Mouse (Mus musculus): ENCODE results near the gene Cldn9.

Gene Cldn9

DNA sequence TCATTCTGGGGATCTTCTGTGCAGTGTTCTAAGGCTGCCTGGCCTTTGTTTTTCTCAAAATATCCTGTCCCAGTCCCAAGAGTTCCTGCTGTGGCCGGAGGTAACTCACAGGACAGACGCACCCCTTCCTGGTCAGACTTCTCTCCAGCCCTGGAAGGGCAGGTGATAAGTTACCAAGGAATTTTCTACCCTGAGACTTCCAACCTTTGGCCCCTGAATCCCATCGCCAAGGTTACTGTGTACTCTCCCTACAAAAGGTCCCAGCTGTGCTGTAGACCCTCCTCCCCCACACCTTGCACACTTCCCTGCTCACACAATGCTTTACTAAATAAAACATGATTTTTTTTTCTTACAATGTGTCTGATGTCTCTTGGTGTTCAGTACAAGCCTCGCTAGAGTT is 1.7 kb downstream of the Cldn9 start:
- in situ Hi-C loops (cut with MboI; ENCODE audit: unreplicated experiment in 2 of 2), result no loop called here

- in situ Hi-C loops (cut with MboI; ENCODE audit: unreplicated experiment in 2 of 2), result no loop called here
Measured at GRCm38 (mm10) chr17:23681086-23681485, 2.7 kb downstream of the Cldn9 start.

DNA sequence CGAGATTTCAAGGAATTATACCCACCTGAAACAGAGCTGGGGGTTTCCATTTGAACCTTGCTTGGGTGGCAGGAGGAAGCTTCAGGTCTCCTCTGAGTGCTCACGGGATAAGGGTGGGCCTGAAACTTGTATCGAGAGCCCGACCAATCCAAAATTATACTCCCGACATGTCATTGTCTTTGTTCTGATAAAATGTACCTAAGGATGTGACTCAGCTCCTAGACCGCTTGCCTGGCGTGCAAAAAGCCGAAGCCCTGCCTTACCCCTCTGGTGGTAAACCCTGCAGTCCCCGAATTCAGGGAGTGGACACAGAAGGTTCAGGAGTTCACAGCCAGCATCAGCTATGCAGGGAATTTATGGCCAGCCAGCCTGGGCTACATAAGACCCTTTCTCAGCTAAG is 3.5 kb downstream of the Cldn9 start:
- in situ Hi-C loops (cut with MboI; ENCODE audit: unreplicated experiment in 2 of 2), result no loop called here

DNA sequence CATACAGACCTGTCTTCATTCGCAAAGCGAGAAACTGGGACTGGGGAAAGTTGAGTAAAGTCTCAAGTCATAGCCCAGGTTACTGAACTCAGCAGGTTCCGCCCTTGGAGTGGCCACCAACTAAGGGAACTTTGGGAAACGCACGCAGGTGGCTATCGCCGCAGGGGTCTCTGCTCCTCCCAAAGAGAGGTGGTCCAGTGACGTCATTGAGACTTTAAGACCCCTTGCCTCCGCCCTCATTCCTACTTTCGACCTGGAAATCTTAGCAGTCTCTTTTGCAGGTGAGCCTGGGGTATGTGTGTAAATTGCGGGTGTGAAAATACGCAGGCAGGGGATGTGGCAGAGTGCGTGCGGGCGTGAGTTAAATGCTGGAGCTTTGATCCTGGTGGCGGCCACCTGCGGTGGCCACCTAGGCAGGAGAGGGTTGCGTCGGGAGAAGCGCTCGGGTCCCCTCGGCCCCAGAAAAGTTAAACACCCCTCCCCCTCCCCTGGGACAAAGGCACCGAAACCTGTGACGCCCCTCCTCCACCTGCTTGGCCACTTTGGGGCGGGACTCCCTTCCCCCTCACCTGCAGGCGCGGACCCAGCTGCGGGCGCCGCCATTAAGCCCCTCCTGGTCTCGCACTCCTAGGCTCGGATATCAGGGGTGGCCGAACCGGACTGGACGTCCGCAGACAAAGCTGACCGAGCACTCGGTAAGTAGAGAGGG is 4.5 kb downstream of the Cldn9 start, which contains the start of gene Cldn6:
Gene Cldn6 (plus strand): TSS at position 123 of the 709 bp plus-strand sequence.
- in situ Hi-C loops (cut with MboI; ENCODE audit: unreplicated experiment in 2 of 2), result no loop called here

- in situ Hi-C loops (cut with MboI; ENCODE audit: unreplicated experiment in 2 of 2), result no loop called here
Measured at GRCm38 (mm10) chr17:23677236-23677679, 6.6 kb downstream of the Cldn9 start, which contains the start of gene Tnfrsf12a. Gene Tnfrsf12a, minus strand, starts transcription at chr17:23677468.

DNA sequence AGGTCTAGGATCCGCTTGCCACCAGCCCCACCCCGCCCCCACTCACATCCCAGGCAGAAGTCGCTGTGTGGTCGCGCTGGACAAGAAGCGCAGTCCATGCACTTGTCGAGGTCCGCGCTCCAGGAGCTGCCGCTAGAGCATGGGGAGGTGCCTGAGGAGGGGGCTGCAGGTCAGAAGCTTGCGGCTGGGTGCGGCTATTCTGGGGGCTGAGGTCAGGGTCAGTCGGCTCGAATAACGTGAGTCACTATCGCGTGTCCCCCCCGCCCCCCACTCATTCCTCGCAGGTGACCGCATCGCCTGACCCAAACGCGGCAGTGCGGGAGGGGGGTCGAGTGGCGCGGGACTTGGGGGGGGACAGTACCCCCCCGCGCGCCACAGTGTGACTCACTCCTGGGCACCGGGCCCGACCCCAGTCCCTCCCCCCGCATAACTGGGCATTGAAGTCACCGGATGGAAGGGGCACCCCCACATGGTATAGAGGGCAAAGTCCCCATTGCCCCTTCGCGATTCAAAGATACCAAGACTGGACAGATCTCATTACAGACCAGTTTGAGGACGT is 7.3 kb downstream of the Cldn9 start:
- in situ Hi-C loops (cut with MboI; ENCODE audit: unreplicated experiment in 2 of 2), result no loop called here

DNA sequence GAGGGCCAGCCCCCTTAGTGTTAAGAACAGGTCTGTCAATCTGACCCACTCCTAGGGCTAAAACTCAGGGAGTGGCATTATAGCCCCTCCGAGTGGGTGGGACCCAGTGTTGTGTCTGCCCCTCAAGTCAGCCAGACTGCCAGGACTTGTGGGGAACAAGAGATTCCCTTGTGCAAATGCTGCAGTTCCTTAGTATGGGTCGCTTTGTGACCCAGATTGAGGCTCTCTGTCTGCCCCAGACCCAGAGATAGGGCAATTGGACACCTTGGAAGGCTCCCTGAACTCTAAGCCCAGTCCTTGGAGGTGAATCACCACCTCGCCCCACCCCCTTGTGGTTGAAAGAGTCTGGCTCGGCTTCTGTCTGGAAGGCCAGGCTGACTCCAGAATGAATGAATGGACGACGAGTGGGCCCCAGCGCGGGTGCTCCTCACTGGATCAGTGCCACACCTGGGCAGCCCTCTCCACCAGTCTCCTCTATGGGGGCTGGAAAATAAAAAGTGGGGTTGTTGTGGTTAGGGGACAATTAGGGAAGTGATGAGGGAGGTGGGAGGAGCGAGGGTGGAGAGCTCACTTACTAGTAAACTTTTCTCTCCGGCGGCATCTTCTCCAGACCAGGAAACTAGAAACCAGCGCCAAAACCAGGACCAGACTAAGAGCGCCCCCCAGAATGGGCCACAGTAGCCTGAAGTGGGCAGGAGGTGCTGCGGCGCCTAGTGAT is 8.1 kb downstream of the Cldn9 start:
- in situ Hi-C loops (cut with MboI; ENCODE audit: unreplicated experiment in 2 of 2), result no loop called here

DNA sequence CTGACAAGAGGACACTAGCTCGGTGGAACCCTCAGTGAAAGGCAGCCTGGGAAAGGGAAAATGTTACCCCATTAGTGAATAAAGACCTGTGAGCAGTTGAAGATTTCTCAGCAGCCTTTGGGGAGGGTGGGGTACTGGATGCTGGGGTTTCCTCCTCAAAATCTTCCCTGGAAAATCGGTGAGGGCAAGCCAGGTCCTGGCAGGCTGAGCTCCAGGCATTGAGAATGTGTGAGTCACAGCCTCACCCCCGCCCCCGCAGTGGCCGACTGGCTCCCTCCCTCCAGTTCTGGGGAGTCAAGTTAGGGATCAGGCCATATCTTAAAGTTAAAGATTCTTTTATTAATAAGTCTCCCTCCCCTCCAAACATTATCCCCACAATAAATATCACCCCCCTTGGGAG is 8.7 kb downstream of the Cldn9 start:
- in situ Hi-C loops (cut with MboI; ENCODE audit: unreplicated experiment in 2 of 2), result no loop called here

DNA sequence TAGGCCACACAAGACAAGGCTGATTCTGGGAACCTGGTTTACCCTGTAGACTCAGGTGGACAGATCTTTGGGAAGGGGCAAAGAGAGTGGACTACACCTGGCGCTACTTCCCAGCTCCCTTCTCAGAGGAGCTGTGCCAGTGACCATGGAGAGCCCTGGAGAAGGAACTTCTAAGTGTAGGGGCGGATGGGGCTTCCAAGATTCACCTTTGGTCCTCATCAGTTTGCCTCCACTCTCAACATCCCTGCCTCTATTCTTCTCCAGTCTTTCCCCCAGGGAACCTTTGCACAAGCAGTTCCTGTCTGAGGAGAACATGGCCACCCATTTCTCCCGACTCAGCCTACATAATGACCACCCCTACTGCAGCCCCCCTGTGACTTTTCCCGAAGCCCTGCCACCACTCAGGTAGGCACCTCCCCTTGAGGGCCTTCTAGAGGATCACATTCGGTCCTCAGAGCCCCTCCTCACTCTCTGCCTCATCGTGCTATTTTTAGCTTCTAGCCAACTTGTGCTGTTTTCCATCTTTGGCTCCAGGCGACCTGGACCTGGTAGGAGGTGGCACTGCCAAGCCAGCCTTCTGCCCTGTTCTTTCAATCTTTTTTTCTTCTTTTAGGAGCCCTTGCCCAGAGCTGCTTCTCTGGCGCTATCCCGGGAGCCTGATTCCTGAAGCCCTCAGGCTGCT is 9.4 kb downstream of the Cldn9 start:
- in situ Hi-C loops (cut with MboI; ENCODE audit: unreplicated experiment in 2 of 2), result no loop called here

- in situ Hi-C loops (cut with MboI; ENCODE audit: unreplicated experiment in 2 of 2), result no loop called here
Measured at GRCm38 (mm10) chr17:23673424-23674073, 10.3 kb downstream of the Cldn9 start, which contains the start of the genes Hcfc1r1 and Thoc6. Gene Hcfc1r1, plus strand, starts transcription at chr17:23673596. Gene Thoc6, minus strand, starts transcription at chr17:23673882.

- in situ Hi-C loops (cut with MboI; ENCODE audit: unreplicated experiment in 2 of 2), result no loop called here
Measured at GRCm38 (mm10) chr17:23672761-23673160, 11.1 kb downstream of the Cldn9 start.

- in situ Hi-C loops (cut with MboI; ENCODE audit: unreplicated experiment in 2 of 2), result no loop called here
Measured at GRCm38 (mm10) chr17:23671519-23671918, 12.3 kb downstream of the Cldn9 start.

GRCm38 (mm10) chr17:23670516-23671074 is 13.2 kb downstream of the Cldn9 start:
- in situ Hi-C loops (cut with MboI; ENCODE audit: unreplicated experiment in 2 of 2), result no loop called here

DNA sequence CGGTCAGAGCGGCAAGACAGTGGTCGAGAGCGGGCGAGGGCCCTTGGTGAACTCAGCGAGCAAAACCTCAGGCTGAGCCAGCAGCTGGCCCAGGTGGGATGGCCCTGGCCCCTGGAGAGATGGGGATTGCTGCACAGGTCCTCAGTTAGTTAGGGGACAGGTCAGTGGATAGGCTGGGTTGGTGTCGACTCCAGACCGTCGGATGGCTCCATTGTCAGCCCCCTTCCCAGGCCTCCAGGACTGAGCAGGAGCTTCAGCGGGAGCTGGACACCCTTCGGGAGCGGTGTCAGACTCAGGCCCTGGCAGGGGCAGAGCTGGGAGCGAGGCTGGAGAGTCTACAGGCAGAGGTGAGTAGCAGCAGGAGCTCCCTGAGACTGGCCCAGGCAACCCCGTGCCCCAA is 18.3 kb downstream of the Cldn9 start:
- in situ Hi-C loops (cut with MboI; ENCODE audit: unreplicated experiment in 2 of 2), result no loop called here

GRCm38 (mm10) chr17:23664556-23665021 is 19.2 kb downstream of the Cldn9 start:
- in situ Hi-C loops (cut with MboI; ENCODE audit: unreplicated experiment in 2 of 2), result loop anchor here in 1 of 2 experiments (5.0 kb wide), 1 partner anchor 43 kb away; no protein-coding TSS in a partner anchor

- in situ Hi-C loops (cut with MboI; ENCODE audit: unreplicated experiment in 2 of 2), result loop anchor here in 1 of 2 experiments (5.0 kb wide), 1 partner anchor 46 kb away; no protein-coding TSS in a partner anchor
Measured at GRCm38 (mm10) chr17:23661526-23661925, 22.3 kb downstream of the Cldn9 start.

GRCm38 (mm10) chr17:23660876-23661200 is 23.0 kb downstream of the Cldn9 start:
- in situ Hi-C loops (cut with MboI; ENCODE audit: unreplicated experiment in 2 of 2), result loop anchor here in 1 of 2 experiments (5.0 kb wide), 1 partner anchor 46 kb away; no protein-coding TSS in a partner anchor

DNA sequence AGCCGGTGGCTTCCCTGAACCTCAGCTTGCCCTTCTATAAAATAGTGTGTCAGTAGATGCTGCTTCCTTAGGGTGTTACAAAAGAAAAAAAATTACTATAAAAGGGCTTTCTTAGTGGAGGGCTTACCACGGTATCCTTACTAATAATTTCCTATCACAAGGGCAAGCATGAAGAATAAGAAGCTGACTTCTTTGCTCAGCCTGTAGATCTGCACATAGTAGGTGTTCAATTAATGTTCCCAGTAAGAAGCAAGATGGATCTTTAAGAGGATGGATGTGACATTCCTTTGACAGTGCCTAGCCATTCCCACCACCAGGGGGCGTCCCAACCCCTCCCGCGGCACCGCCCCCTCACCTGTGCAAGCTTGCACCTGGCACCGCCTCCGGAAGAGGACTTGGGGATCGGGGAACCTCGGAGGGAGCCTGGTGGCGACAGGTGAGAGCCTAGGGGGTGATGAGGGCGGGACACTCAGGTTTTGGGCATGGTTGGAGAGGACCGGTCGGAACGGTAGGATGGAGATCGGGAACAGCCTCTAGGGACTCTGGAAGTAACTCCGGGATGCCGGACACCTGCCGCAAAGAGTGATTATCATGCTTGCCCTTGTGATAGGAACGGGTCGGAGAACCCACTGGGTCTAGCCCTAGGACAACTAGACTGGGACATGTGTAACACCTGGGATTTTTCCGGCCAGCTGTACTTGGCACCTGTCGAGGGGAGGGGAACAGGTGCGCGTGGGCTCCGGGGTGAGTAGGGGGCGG is 23.5 kb downstream of the Cldn9 start, which contains the start of gene Bicdl2:
Gene Bicdl2 (plus strand): TSS at position 390 of the 759 bp plus-strand sequence.
- in situ Hi-C loops (cut with MboI; ENCODE audit: unreplicated experiment in 2 of 2), result loop anchor here in 1 of 2 experiments (5.0 kb wide), 1 partner anchor 47 kb away; no protein-coding TSS in a partner anchor

DNA sequence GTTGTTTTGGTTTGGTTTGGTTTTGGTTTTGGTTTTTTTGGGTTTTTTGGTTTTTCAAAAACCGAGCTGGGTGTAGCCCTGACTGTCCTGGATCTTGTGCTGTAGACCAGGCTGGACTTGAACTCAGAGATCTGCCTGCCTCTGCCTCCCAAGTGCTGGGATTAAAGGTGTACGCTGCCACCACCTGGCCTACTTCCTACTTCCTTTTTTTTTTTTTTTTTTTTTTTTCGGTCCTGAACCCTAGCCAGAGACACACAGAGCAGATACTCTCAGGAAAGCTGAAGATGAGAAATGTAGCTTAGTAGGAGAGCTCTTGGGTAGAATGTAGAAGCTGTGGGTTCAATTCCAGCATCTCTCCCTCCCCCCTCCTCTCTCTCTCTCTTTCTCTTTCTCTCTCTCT is 25.4 kb downstream of the Cldn9 start:
- in situ Hi-C loops (cut with MboI; ENCODE audit: unreplicated experiment in 2 of 2), result no loop called here
